Mouse (Mus musculus): ENCODE data around the gene Trim10.

GRCm38 (mm10) chr17:36899376-36899775 lies 30.0 kb downstream of the Trim10 start:
- no peak for TF ChIP-seq CTCF (IDR thresholded peaks at IDR 0.05)
- no peak for TF ChIP-seq POLR2A (IDR thresholded peaks at IDR 0.05; ENCODE audit: insufficient read depth, low read depth, low read length)
- TF ChIP-seq EP300 (IDR thresholded peaks at IDR 0.05; ENCODE audit: insufficient read depth, low read depth, low read length): no peak

Data from heart, adult 2 months (tissue).